Mouse (Mus musculus): ENCODE data around the gene Gm13696.
A peak's percentile ranks its signal among the peaks of the same experiment; 100 is the strongest.
"Not testable (repeated sequence)": the region's sequence is repeated elsewhere in the genome, so short reads cannot be mapped to it uniquely, and the experiment has no call there.

Gene Gm13696

DNA sequence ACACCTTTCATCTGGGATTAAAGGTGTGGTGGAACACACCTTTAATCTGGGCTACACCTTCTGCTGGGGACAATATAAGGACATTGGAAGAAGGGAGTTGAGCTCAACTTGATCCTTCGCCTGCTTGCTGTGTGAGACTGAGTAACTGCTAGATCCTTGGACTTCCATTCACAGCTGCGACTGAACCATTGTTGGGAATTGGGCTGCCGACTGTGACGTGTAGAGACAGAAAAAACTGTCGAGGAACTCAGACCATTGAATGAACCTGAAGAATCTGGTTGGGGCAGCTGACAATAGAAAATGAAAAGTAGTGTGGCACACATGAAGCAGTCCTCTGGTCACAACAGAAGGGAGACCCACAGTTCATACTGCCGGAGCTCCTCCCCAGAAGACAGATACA, at the start of gene Gm13696:
Gene Gm13696, plus strand, starts transcription at position 301 of the 400 bp plus-strand sequence.
- H3K27me3 ChIP-seq (ENCODE audit: control insufficient read depth, insufficient read depth, low read length, poor library complexity, severe bottlenecking); H3K36me3 ChIP-seq (ENCODE audit: control insufficient read depth, insufficient read depth, low read length, poor library complexity, severe bottlenecking); DNase-seq (ENCODE audit: low read depth, low spot score): not testable (repeated sequence)

DNA sequence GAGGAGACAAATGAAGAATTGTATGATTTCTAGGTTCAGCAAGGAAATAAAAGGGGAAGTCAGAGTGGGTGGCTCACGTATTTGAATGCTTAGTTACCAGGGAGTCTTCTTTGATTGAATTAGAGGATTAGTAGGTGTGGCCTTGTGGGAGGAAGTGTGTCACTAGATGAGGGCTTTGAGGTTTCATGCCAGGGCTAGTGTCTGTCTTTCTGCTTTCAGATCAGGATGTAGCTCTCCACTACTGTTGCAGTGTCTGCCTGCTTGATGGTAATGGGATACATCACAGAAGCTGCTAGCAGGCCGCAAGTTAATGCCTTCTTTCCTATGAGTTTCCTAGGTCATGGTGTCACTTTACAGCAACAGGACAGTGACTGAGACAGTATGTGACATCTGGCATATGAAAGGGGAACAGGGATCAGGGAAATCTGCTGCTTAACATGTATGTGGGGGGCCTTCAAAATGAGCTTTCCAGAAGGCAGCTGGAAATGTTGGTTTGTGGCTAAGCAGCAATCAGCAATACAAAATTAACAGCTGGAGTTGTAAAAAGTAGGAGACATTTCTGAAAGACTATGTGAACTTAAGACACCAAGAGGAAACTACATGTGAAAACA, 43.3 kb upstream of the Gm13696 start:
- DNase-seq (ENCODE audit: low read depth, low spot score) = peak; percentile 85
- Histone ChIP-seq H3K27me3 (ENCODE audit: control insufficient read depth, insufficient read depth, low read length, poor library complexity, severe bottlenecking) (no peaks in the 10 kb centered on the region), H3K36me3 (ENCODE audit: control insufficient read depth, insufficient read depth, low read length, poor library complexity, severe bottlenecking) (no peaks in the 10 kb centered on the region)

GRCm38 (mm10) chr2:83940931-83941361, 32.0 kb upstream of the Gm13696 start, which contains the start of gene Zswim2:
TSS of gene Zswim2 (minus strand) at chr2:83941228.
- Histone ChIP-seq H3K27me3 (ENCODE audit: control insufficient read depth, insufficient read depth, low read length, poor library complexity, severe bottlenecking) (no peaks in the 10 kb centered on the region), H3K36me3 (ENCODE audit: control insufficient read depth, insufficient read depth, low read length, poor library complexity, severe bottlenecking) (no peaks in the 10 kb centered on the region)
- peak; percentile 76 for DNase-seq (ENCODE audit: low read depth, low spot score)

DNA sequence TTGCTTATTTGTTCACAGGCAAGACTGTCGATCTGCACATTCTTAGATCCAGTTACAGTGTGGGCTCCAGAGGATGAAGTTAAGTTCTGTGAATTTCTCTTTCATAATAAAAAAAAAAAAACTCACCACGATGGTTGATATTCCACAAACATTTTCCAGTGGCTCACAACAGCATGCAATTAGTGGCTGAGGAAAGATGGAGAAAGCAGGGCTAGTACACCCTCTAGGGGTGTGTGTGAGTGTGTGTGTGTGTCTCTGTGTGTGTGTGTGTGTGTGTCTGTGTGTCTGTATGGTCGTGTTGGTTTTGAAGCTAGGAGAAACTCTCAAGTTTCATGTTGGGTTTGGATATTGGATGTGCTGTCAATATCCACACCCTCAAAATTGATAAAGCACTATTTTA, 31.5 kb upstream of the Gm13696 start:
- Histone ChIP-seq H3K27me3 (ENCODE audit: control insufficient read depth, insufficient read depth, low read length, poor library complexity, severe bottlenecking) (no peaks in the 10 kb centered on the region), H3K36me3 (ENCODE audit: control insufficient read depth, insufficient read depth, low read length, poor library complexity, severe bottlenecking) (no peaks in the 10 kb centered on the region)
- no peak for DNase-seq (ENCODE audit: low read depth, low spot score)

GRCm38 (mm10) chr2:83941792-83942191, 31.1 kb upstream of the Gm13696 start:
- no peak for DNase-seq (ENCODE audit: low read depth, low spot score)
- Histone ChIP-seq H3K36me3 (ENCODE audit: control insufficient read depth, insufficient read depth, low read length, poor library complexity, severe bottlenecking) (no peaks in the 10 kb centered on the region), H3K27me3 (ENCODE audit: control insufficient read depth, insufficient read depth, low read length, poor library complexity, severe bottlenecking) (no peaks in the 10 kb centered on the region)

DNA sequence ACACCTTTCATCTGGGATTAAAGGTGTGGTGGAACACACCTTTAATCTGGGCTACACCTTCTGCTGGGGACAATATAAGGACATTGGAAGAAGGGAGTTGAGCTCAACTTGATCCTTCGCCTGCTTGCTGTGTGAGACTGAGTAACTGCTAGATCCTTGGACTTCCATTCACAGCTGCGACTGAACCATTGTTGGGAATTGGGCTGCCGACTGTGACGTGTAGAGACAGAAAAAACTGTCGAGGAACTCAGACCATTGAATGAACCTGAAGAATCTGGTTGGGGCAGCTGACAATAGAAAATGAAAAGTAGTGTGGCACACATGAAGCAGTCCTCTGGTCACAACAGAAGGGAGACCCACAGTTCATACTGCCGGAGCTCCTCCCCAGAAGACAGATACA, 17.5 kb upstream of the Gm13696 start, which contains the start of gene Gm13698:
Gene Gm13698, plus strand, starts transcription at position 301 of the 400 bp plus-strand sequence.
- not testable (repeated sequence) for H3K27me3 ChIP-seq (ENCODE audit: control insufficient read depth, insufficient read depth, low read length, poor library complexity, severe bottlenecking); H3K36me3 ChIP-seq (ENCODE audit: control insufficient read depth, insufficient read depth, low read length, poor library complexity, severe bottlenecking); DNase-seq (ENCODE audit: low read depth, low spot score)

- DNase-seq (ENCODE audit: low read depth, low spot score); H3K27me3 ChIP-seq (ENCODE audit: control insufficient read depth, insufficient read depth, low read length, poor library complexity, severe bottlenecking); H3K36me3 ChIP-seq (ENCODE audit: control insufficient read depth, insufficient read depth, low read length, poor library complexity, severe bottlenecking): not testable (repeated sequence)
Measured at GRCm38 (mm10) chr2:83961203-83961602, 11.7 kb upstream of the Gm13696 start, which contains the start of gene Gm13693. TSS of gene Gm13693 (plus strand) at chr2:83961503.

- not testable (repeated sequence) for DNase-seq (ENCODE audit: low read depth, low spot score); H3K36me3 ChIP-seq (ENCODE audit: control insufficient read depth, insufficient read depth, low read length, poor library complexity, severe bottlenecking); H3K27me3 ChIP-seq (ENCODE audit: control insufficient read depth, insufficient read depth, low read length, poor library complexity, severe bottlenecking)
Measured at GRCm38 (mm10) chr2:83967013-83967412, 5.9 kb upstream of the Gm13696 start, which contains the start of gene Gm13695. TSS of gene Gm13695 (plus strand) at chr2:83967313.

- H3K27me3 ChIP-seq (ENCODE audit: control insufficient read depth, insufficient read depth, low read length, poor library complexity, severe bottlenecking); H3K36me3 ChIP-seq (ENCODE audit: control insufficient read depth, insufficient read depth, low read length, poor library complexity, severe bottlenecking); DNase-seq (ENCODE audit: low read depth, low spot score): not testable (repeated sequence)
Measured at GRCm38 (mm10) chr2:83978633-83979032, 5.7 kb downstream of the Gm13696 start, which contains the start of gene Gm13694. TSS of gene Gm13694 (plus strand) at chr2:83978933.

- not testable (repeated sequence) for DNase-seq (ENCODE audit: low read depth, low spot score); H3K36me3 ChIP-seq (ENCODE audit: control insufficient read depth, insufficient read depth, low read length, poor library complexity, severe bottlenecking); H3K27me3 ChIP-seq (ENCODE audit: control insufficient read depth, insufficient read depth, low read length, poor library complexity, severe bottlenecking)
Measured at GRCm38 (mm10) chr2:83984443-83984842, 11.5 kb downstream of the Gm13696 start, which contains the start of gene Gm13697. TSS of gene Gm13697 (plus strand) at chr2:83984743.

DNA sequence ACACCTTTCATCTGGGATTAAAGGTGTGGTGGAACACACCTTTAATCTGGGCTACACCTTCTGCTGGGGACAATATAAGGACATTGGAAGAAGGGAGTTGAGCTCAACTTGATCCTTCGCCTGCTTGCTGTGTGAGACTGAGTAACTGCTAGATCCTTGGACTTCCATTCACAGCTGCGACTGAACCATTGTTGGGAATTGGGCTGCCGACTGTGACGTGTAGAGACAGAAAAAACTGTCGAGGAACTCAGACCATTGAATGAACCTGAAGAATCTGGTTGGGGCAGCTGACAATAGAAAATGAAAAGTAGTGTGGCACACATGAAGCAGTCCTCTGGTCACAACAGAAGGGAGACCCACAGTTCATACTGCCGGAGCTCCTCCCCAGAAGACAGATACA, 17.3 kb downstream of the Gm13696 start, which contains the start of gene Gm13691:
Gene Gm13691, plus strand, starts transcription at position 301 of the 400 bp plus-strand sequence.
- not testable (repeated sequence) for DNase-seq (ENCODE audit: low read depth, low spot score); H3K27me3 ChIP-seq (ENCODE audit: control insufficient read depth, insufficient read depth, low read length, poor library complexity, severe bottlenecking); H3K36me3 ChIP-seq (ENCODE audit: control insufficient read depth, insufficient read depth, low read length, poor library complexity, severe bottlenecking)

DNA sequence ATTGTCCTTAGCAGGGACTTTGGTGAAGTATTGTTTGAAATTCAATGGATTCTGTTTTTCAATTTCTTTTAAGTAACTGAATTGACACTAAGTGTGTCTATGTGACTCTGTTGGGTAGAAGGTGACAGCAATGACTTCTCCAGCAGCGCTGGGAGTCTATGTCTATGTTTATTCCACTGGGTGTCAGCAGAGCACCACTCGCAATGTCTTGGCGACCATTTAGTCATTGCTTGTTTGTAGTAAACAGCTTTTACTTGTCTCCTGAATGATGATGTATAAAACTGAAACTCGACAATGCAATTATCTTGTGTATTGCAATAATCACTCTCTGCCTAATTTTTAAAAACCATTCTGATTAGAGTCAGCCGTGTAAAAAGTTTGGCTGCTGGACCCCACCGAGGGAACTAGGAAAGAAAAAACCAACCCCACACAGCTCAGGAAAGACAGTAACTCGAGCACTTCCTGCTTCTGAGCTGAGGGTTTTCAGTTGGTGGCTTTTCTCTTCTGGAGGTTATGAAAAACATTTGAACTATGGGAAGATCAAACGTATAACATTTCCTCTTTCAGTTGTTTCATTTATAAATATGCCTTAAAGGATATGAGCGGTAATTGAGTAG, 20.8 kb downstream of the Gm13696 start:
- H3K36me3 ChIP-seq (ENCODE audit: control insufficient read depth, insufficient read depth, low read length, poor library complexity, severe bottlenecking); H3K27me3 ChIP-seq (ENCODE audit: control insufficient read depth, insufficient read depth, low read length, poor library complexity, severe bottlenecking): not testable (repeated sequence)
- peak; percentile 38 for DNase-seq (ENCODE audit: low read depth, low spot score)

- not testable (repeated sequence) for DNase-seq (ENCODE audit: low read depth, low spot score); H3K36me3 ChIP-seq (ENCODE audit: control insufficient read depth, insufficient read depth, low read length, poor library complexity, severe bottlenecking); H3K27me3 ChIP-seq (ENCODE audit: control insufficient read depth, insufficient read depth, low read length, poor library complexity, severe bottlenecking)
Measured at GRCm38 (mm10) chr2:83994526-83994925, 21.6 kb downstream of the Gm13696 start.

DNA sequence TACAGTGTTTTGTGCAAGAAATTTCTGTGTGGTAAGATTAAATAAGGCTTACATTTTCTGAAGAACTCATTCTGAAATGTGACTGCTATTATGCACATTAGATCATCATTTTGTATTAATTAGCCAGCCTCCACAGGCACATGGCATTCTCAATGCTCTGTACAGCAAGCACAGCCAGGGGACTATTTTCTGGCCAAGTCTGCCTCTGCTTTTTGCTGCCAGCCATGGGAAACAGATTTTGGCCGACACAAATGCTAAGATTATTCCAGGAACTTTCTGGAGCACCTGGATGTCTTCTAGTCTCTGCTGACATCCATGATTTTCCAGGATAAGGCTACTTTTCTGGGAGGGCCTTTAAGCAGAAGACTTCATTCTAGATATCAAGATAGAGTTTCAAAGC, 36.0 kb downstream of the Gm13696 start:
- Histone ChIP-seq H3K27me3 (ENCODE audit: control insufficient read depth, insufficient read depth, low read length, poor library complexity, severe bottlenecking) (no peaks in the 10 kb centered on the region), H3K36me3 (ENCODE audit: control insufficient read depth, insufficient read depth, low read length, poor library complexity, severe bottlenecking) (no peaks in the 10 kb centered on the region)
- no peak for DNase-seq (ENCODE audit: low read depth, low spot score)

DNA sequence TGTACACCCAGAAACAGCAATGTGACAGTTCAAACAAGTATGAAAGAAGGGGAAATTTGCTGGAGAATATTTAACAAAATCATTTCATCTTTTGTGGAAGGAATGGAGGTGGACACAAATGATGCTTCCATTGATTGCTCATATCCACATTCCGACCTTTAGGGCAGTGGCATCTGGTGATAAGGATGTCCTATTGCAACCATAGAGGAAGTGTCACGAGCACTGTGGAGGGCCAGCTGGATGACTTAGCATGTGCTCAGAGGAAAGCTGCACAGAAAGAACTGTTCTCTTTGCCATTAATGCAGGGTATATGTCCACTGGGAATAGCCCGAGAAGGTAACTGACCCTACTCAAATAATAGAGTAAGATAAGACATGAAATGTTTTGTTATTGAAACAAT, 36.9 kb downstream of the Gm13696 start:
- no peak for DNase-seq (ENCODE audit: low read depth, low spot score)
- no peaks in the 10 kb centered on the region for H3K36me3 ChIP-seq (ENCODE audit: control insufficient read depth, insufficient read depth, low read length, poor library complexity, severe bottlenecking)
- H3K27me3 ChIP-seq (ENCODE audit: control insufficient read depth, insufficient read depth, low read length, poor library complexity, severe bottlenecking) = no peaks in the 10 kb centered on the region
